Mouse (Mus musculus) brain, embryonic 18.5 days (tissue): ENCODE data around the gene Taok1.
"Not testable (repeated sequence)": the region's sequence is repeated elsewhere in the genome, so short reads cannot be mapped to it uniquely, and the experiment has no call there.

ENCODE experiments used
- DNase-seq: peaks from one replicate; pipeline ENCODE4 v3.0.0-alpha.2; 2012; ENCODE audit warnings: low read depth, low spot score

The Taok1 gene

GRCm38 (mm10) chr11:77585201-77585600 lies 22.4 kb downstream of the Taok1 start:
- no peak for DNase-seq

- no peak for DNase-seq
Measured at GRCm38 (mm10) chr11:77545261-77545660, 62.4 kb downstream of the Taok1 start.

GRCm38 (mm10) chr11:77532202-77532846 lies 75.3 kb downstream of the Taok1 start:
- no peak for DNase-seq

GRCm38 (mm10) chr11:77530862-77531261 lies 76.8 kb downstream of the Taok1 start:
- DNase-seq: no peak

GRCm38 (mm10) chr11:77529644-77530043 lies 78.0 kb downstream of the Taok1 start:
- no peak for DNase-seq

- not testable (repeated sequence) for DNase-seq
Measured at GRCm38 (mm10) chr11:77528420-77528819, 79.2 kb downstream of the Taok1 start.

- DNase-seq: no peak
Measured at GRCm38 (mm10) chr11:77525804-77526486, 81.7 kb downstream of the Taok1 start.

- no peak for DNase-seq
Measured at GRCm38 (mm10) chr11:77520601-77521529, 86.8 kb downstream of the Taok1 start.

- DNase-seq: no peak
Measured at GRCm38 (mm10) chr11:77519043-77519442, 88.6 kb downstream of the Taok1 start, which contains the start of gene Gm10392. TSS of gene Gm10392 (minus strand) at chr11:77519198.

- DNase-seq: no peak
Measured at GRCm38 (mm10) chr11:77518051-77518798, 89.4 kb downstream of the Taok1 start.

GRCm38 (mm10) chr11:77516553-77517425 lies 90.8 kb downstream of the Taok1 start:
- DNase-seq: no peak

- DNase-seq: no peak
Measured at GRCm38 (mm10) chr11:77515637-77516552, 91.7 kb downstream of the Taok1 start, which contains the start of gene Trp53i13. TSS of gene Trp53i13 (minus strand) at chr11:77515980.

GRCm38 (mm10) chr11:77514832-77515636 lies 92.6 kb downstream of the Taok1 start, which contains the start of gene Abhd15:
TSS of gene Abhd15 (plus strand) at chr11:77515121.
- no peak for DNase-seq

- DNase-seq: no peak
Measured at GRCm38 (mm10) chr11:77514281-77514831, 93.3 kb downstream of the Taok1 start.

- no peak for DNase-seq
Measured at GRCm38 (mm10) chr11:77513811-77514170, 93.8 kb downstream of the Taok1 start.

- no peak for DNase-seq
Measured at GRCm38 (mm10) chr11:77512891-77513810, 94.5 kb downstream of the Taok1 start.

GRCm38 (mm10) chr11:77511336-77511735 lies 96.3 kb downstream of the Taok1 start:
- DNase-seq: no peak
